ENCODE assay signal across 13 mouse cellular contexts in the genomic region with DNA sequence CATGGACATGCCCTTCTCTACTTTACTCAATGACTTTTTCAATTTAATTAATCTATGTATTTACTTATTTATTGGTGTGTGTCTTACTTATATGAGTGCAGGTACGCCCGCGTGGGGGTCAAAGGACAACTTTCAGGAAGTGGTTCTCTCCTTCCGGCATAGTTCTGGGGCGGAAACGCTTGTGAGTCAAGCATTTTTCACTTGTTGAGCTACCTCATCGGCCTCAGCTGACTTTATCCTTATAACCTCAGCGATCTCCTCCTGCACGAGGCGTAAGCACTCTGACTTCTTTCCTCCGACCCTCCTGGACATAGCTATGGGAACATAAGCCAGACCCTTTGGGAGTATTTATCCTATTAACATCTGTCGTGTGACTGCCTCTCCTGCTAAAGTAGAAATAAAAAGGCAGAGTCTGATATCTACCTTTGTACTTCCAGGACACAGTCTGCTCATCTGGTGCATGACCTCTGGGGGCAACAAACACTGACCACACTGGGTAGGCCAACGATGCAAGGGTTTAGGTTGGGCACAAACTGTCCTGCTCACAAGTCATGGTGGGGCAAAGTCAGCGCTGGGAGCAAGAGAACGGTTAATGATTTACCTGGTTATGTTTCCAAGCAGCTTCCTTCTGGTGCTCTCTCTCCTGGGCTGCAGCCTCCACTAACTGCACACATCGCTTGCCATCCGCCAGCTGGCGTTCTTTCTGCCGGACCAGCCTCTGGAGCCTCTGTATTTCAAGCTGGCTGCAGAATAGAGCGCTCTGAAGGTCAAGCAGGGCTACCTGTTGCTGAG.
DNase-seq lines count a peak whose midpoint lies in the region; TF ChIP-seq lines count a peak whose summit lies in the region.
"Had no signal": no experiment of that assay in that cellular context is flagged by ENCODE, and none has a peak within 500 bp of the region (broad histone marks: within the 10 kb centered on the region; RNA-seq: fewer than 3 reads in every experiment).

No protein-coding gene starts in this region.

- peaks cover 21% of the 10 kb centered on the region for H3K36me3 ChIP-seq in kidney, adult 2 months (ENCODE audit: control insufficient read depth, insufficient read depth, low read length)
- peaks cover 58% of the 10 kb centered on the region for H3K36me3 ChIP-seq in small intestine, adult 2 months (ENCODE audit: control insufficient read depth, insufficient read depth, low read length)

- DNase-seq in adrenal gland, adult 2 months = peak; percentile 10
- no peak for DNase-seq in adrenal gland, adult 18-20 months (ENCODE audit: low spot score in 2 of 2)
- peak; percentile 96 for DNase-seq in kidney, adult 2 months
- peak; percentile 64 to 80 for DNase-seq in kidney, postnatal 4 days
- no peak for DNase-seq in cerebellum, postnatal 25 days
- no peak for DNase-seq in left cerebral cortex, postnatal 36 days (ENCODE audit: low spot score in 2 of 2)
- no peak for DNase-seq in testis, postnatal 14 days (ENCODE audit: low spot score)
- DNase-seq: adrenal gland, postnatal 10 days; heart, postnatal 10 days had no signal

- peaks cover 14% of the 10 kb centered on the region; the same call in 1 of the 2 replicates for H3K4me1 ChIP-seq in kidney, adult 2 months (ENCODE audit: control insufficient read depth, insufficient read depth, low read length)
- H3K4me1 ChIP-seq in small intestine, adult 2 months (ENCODE audit: control insufficient read depth, insufficient read depth, insufficient read length, low read length) = peaks cover 9% of the 10 kb centered on the region; the same call in 1 of the 2 replicates
- H3K4me1 ChIP-seq: lung, embryonic 15.5 days; megakaryocyte, embryonic 14.5 days; neural tube, embryonic 15.5 days had no signal

- TF ChIP-seq CTCF in kidney, adult 2 months (conservative IDR thresholded peaks at IDR 0.05; ENCODE audit: insufficient read depth, insufficient read length, low read depth, low read length) = peak; percentile 39; the same call in 1 of the 2 replicates
- TF ChIP-seq CTCF in small intestine, adult 2 months (IDR thresholded peaks at IDR 0.05; ENCODE audit: extremely low read depth, insufficient read length, insufficient replicate concordance, low read depth, low read length) = no peak

- H3K27ac ChIP-seq in kidney, adult 2 months (ENCODE audit: insufficient read depth, low read depth, low read length) = peak overlapping the region; percentile 90
- H3K27ac ChIP-seq in small intestine, adult 2 months (ENCODE audit: insufficient read depth, low read depth, low read length) = peak overlapping the region; percentile 99
- H3K27ac ChIP-seq: lung, embryonic 15.5 days; neural tube, embryonic 15.5 days had no signal

- no peak for TF ChIP-seq POLR2A in kidney, adult 2 months (IDR thresholded peaks at IDR 0.05; ENCODE audit: low read depth, low read length)
- TF ChIP-seq POLR2A in small intestine, adult 2 months (IDR thresholded peaks at IDR 0.05; ENCODE audit: low read depth, low read length) = 0 out of 2 replicates have a peak, but pooled peaks have one; percentile 38

- WGBS in kidney, adult 2 months = 43% methylated on average over 20 of the region's 20 CpGs
- WGBS in small intestine, adult 2 months = 33% methylated on average over 20 of the region's 20 CpGs

- H3K4me3 ChIP-seq in kidney, adult 2 months (ENCODE audit: insufficient read depth, low read depth, low read length) = no peak overlapping the region
- H3K4me3 ChIP-seq in small intestine, adult 2 months (ENCODE audit: low read depth, low read length) = peak overlapping the region; percentile 11; the same call in 1 of the 2 replicates
- H3K4me3 ChIP-seq: lung, embryonic 15.5 days; megakaryocyte, embryonic 14.5 days; neural tube, embryonic 15.5 days had no signal

- intact Hi-C loops in left cerebral cortex, postnatal 36 days (cut with DNase I) = no loop called here

- H3K27me3 ChIP-seq in kidney, adult 2 months (replicated peaks; ENCODE audit: control insufficient read depth, insufficient read depth, low read length) = no peaks in the 10 kb centered on the region
- H3K27me3 ChIP-seq in small intestine, adult 2 months (ENCODE audit: control insufficient read depth, insufficient read depth, low read length) = no peaks in the 10 kb centered on the region
- H3K27me3 ChIP-seq: lung, embryonic 15.5 days; megakaryocyte, embryonic 14.5 days; neural tube, embryonic 15.5 days had no signal

Comparison
In these comparisons a context has a peak if more than half of its experiments do, and no peak if none do; other contexts are left out.
1. DNase-seq: peak in adrenal gland, adult 2 months (single experiment), kidney, adult 2 months (single experiment) and kidney, postnatal 4 days (2 of 2); none in adrenal gland, adult 18-20 months (0 of 2), cerebellum, postnatal 25 days (0 of 2), left cerebral cortex, postnatal 36 days (0 of 2) and testis, postnatal 14 days (single experiment).